Mouse (Mus musculus): ENCODE data around the gene Dspp. TPM values are rescaled to one million over a fixed set of nuclear protein-coding genes. Genes with fewer than 3 reads are reported as not detected.

Dspp gene
- total and polyA plus RNA-seq, 2 experiments from 2014 or later = not detected

- H3K4me2 ChIP-seq (ENCODE audit: low read depth, low read length, poor library complexity, severe bottlenecking) = no peak within 1 kb of the TSS
- no peaks in the 10 kb centered on the region for H3K36me3 ChIP-seq (ENCODE audit: insufficient read depth, low read length)
- no peak for ATAC-seq (ENCODE audit: low FRiP score)
- H3K4me1 ChIP-seq (ENCODE audit: insufficient read depth, low read length) = no peaks in the 10 kb centered on the region
- H3K9ac ChIP-seq (replicated peaks; ENCODE audit: low read length, poor library complexity, severe bottlenecking) = no peak within 1 kb of the TSS
- no peak within 1 kb of the TSS for H3K27ac ChIP-seq (ENCODE audit: low read depth, low read length)
- H3K27me3 ChIP-seq (ENCODE audit: insufficient read depth, low read length) = no peaks in the 10 kb centered on the region
- H3K9me3 ChIP-seq (ENCODE audit: low read length) = no peaks in the 10 kb centered on the region
- no peak for TF ChIP-seq CTCF (IDR thresholded peaks at IDR 0.05)
- WGBS = 75% methylated on average over 5 of the region's 5 CpGs
- DNase-seq (ENCODE audit: low spot score) = no peak
- no peak within 1 kb of the TSS for H3K4me3 ChIP-seq (ENCODE audit: low read depth, low read length)
Observed at GRCm38 (mm10) chr5:104202351-104202750, 31.8 kb downstream of the Dspp start, which contains the start of gene Dmp1. Gene Dmp1 (plus strand): TSS chr5:104202613.

- Histone ChIP-seq H3K4me1 (ENCODE audit: insufficient read depth, low read length) (no peaks in the 10 kb centered on the region), H3K27ac (ENCODE audit: low read depth, low read length) (no peak overlapping the region), H3K9ac (replicated peaks; ENCODE audit: low read length, poor library complexity, severe bottlenecking) (no peak overlapping the region), H3K9me3 (ENCODE audit: low read length) (no peaks in the 10 kb centered on the region), H3K27me3 (ENCODE audit: insufficient read depth, low read length) (no peaks in the 10 kb centered on the region), H3K4me3 (ENCODE audit: low read depth, low read length) (no peak overlapping the region), H3K4me2 (ENCODE audit: low read depth, low read length, poor library complexity, severe bottlenecking) (no peak overlapping the region), H3K36me3 (ENCODE audit: insufficient read depth, low read length) (no peaks in the 10 kb centered on the region)
- DNase-seq (ENCODE audit: low spot score) (no peak), ATAC-seq (ENCODE audit: low FRiP score) (no peak)
- 80% methylated on average over 11 of the region's 11 CpGs for WGBS
- no peak for TF ChIP-seq CTCF (IDR thresholded peaks at IDR 0.05)
Observed at GRCm38 (mm10) chr5:104212531-104212930, 42.0 kb downstream of the Dspp start.

DNA sequence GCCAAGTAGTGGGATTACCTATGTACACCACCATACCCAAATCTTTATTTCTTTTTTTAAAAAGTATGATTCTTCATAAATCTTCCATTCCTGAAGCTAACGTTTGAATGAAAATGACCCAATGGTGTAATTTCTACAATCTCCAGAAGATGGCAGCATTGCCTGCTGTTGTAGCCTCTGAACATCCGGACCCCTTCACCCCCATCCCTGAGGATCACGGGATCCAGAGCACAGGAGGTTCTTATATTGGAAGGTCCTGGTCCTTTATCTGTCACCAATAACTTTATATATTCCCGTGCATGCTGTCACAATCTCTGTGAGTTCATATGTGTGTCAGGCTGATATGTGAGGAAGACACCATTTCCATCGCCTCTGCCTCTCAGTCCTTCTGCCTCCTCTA, 48.4 kb downstream of the Dspp start:
- no peaks in the 10 kb centered on the region for H3K4me1 ChIP-seq (ENCODE audit: insufficient read depth, low read length)
- H3K4me3 ChIP-seq (ENCODE audit: low read depth, low read length) = no peak overlapping the region
- H3K27ac ChIP-seq (ENCODE audit: low read depth, low read length) = no peak overlapping the region
- ATAC-seq (ENCODE audit: low FRiP score) (no peak), DNase-seq (ENCODE audit: low spot score) (peak; percentile 58)
- whole genome bisulfite sequencing = 26% methylated on average over 5 of the region's 5 CpGs
- no peaks in the 10 kb centered on the region for H3K36me3 ChIP-seq (ENCODE audit: insufficient read depth, low read length)
- no peaks in the 10 kb centered on the region for H3K27me3 ChIP-seq (ENCODE audit: insufficient read depth, low read length)
- no peaks in the 10 kb centered on the region for H3K9me3 ChIP-seq (ENCODE audit: low read length)
- peak; percentile 88 for TF ChIP-seq CTCF (IDR thresholded peaks at IDR 0.05)
- H3K9ac ChIP-seq (replicated peaks; ENCODE audit: low read length, poor library complexity, severe bottlenecking) = no peak overlapping the region
- H3K4me2 ChIP-seq (ENCODE audit: low read depth, low read length, poor library complexity, severe bottlenecking) = no peak overlapping the region

GRCm38 (mm10) chr5:104224299-104224698, 53.8 kb downstream of the Dspp start:
- no peak for DNase-seq (ENCODE audit: low spot score)
- Histone ChIP-seq H3K27me3 (ENCODE audit: insufficient read depth, low read length) (no peaks in the 10 kb centered on the region), H3K27ac (ENCODE audit: low read depth, low read length) (no peak overlapping the region), H3K4me1 (ENCODE audit: insufficient read depth, low read length) (no peaks in the 10 kb centered on the region), H3K9me3 (ENCODE audit: low read length) (no peaks in the 10 kb centered on the region), H3K4me2 (ENCODE audit: low read depth, low read length, poor library complexity, severe bottlenecking) (no peak overlapping the region), H3K36me3 (ENCODE audit: insufficient read depth, low read length) (no peaks in the 10 kb centered on the region), H3K9ac (replicated peaks; ENCODE audit: low read length, poor library complexity, severe bottlenecking) (no peak overlapping the region), H3K4me3 (ENCODE audit: low read depth, low read length) (no peak overlapping the region)
- WGBS = 83% methylated on average over 3 of the region's 3 CpGs
- no peak for ATAC-seq (ENCODE audit: low FRiP score)
- no peak for TF ChIP-seq CTCF (IDR thresholded peaks at IDR 0.05)

DNA sequence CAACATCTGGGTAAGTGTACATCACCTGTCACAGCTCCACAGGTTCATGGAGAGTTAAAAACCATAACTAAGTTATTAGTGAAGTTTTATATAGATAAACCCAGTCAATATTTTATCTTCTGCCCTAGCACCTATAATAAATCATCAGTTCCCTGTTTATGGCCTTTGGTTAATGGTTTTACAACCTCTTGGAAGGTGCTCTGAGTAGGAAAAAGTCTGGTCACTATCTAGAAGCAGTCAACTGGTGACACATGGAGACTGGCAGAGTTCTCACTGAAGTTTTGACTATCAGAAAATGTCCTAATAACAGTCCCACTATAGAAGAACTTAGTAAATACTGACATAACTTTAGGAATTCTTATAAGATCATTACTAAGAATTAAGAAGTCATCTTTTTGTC, 54.2 kb downstream of the Dspp start:
- TF ChIP-seq CTCF (IDR thresholded peaks at IDR 0.05) = no peak
- ATAC-seq (ENCODE audit: low FRiP score) (no peak), DNase-seq (ENCODE audit: low spot score) (no peak)
- no peak overlapping the region for H3K9ac ChIP-seq (replicated peaks; ENCODE audit: low read length, poor library complexity, severe bottlenecking)
- no peaks in the 10 kb centered on the region for H3K27me3 ChIP-seq (ENCODE audit: insufficient read depth, low read length)
- no peaks in the 10 kb centered on the region for H3K9me3 ChIP-seq (ENCODE audit: low read length)
- H3K36me3 ChIP-seq (ENCODE audit: insufficient read depth, low read length) = no peaks in the 10 kb centered on the region
- no peak overlapping the region for H3K4me2 ChIP-seq (ENCODE audit: low read depth, low read length, poor library complexity, severe bottlenecking)
- no peak overlapping the region for H3K27ac ChIP-seq (ENCODE audit: low read depth, low read length)
- no peaks in the 10 kb centered on the region for H3K4me1 ChIP-seq (ENCODE audit: insufficient read depth, low read length)
- no peak overlapping the region for H3K4me3 ChIP-seq (ENCODE audit: low read depth, low read length)

DNA sequence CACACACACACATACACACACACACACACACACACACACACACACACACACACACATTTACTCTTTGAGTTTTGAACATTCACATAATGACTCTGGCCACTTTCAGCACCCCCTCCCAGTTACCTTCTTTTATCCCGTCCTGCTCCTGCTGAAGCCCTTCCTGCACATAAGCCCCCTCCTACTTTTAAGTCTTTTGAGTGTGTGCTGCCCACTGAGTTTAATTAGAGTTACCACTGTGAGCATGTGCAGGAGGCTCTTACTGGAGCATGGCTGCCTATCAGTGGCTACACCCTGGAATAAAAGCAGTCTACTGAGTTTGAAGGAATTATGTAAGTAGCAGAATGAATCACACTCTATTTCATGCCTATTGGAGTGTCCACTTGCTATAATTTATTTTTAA, 58.0 kb downstream of the Dspp start:
- DNase-seq (ENCODE audit: low spot score) (no peak), ATAC-seq (ENCODE audit: low FRiP score) (no peak)
- H3K27ac ChIP-seq (ENCODE audit: low read depth, low read length) = no peak overlapping the region
- H3K4me1 ChIP-seq (ENCODE audit: insufficient read depth, low read length) = no peaks in the 10 kb centered on the region
- TF ChIP-seq CTCF (IDR thresholded peaks at IDR 0.05) = no peak
- 16% methylated on average over 1 of the region's 1 CpGs for WGBS
- no peaks in the 10 kb centered on the region for H3K36me3 ChIP-seq (ENCODE audit: insufficient read depth, low read length)
- H3K4me3 ChIP-seq (ENCODE audit: low read depth, low read length) = no peak overlapping the region
- no peak overlapping the region for H3K9ac ChIP-seq (replicated peaks; ENCODE audit: low read length, poor library complexity, severe bottlenecking)
- no peak overlapping the region for H3K4me2 ChIP-seq (ENCODE audit: low read depth, low read length, poor library complexity, severe bottlenecking)
- no peaks in the 10 kb centered on the region for H3K9me3 ChIP-seq (ENCODE audit: low read length)
- no peaks in the 10 kb centered on the region for H3K27me3 ChIP-seq (ENCODE audit: insufficient read depth, low read length)

Other genes with a start within 250 kb of the Dspp start
- gene Hsd17b13, start 193.3 kb upstream of the Dspp start, total RNA-seq (2014; rRNA removed) = not detected in 2 replicates
- 0.15 and 0.27 TPM in 2 replicates for gene Hsd17b13, start 193.3 kb upstream of the Dspp start, polyA plus RNA-seq (2015; fragmentation: Nextera tagmentation; extraction: Ambion mirVana)
- 16.3 and 16.4 TPM in 2 replicates for gene Hsd17b11, start 148.8 kb upstream of the Dspp start, total RNA-seq (2014; rRNA removed)
- gene Hsd17b11, start 148.8 kb upstream of the Dspp start, polyA plus RNA-seq (2015; fragmentation: Nextera tagmentation; extraction: Ambion mirVana) = 3.6 and 4.7 TPM in 2 replicates
- 48.8 and 48.9 TPM in 2 replicates for gene Nudt9, start 124.4 kb upstream of the Dspp start, total RNA-seq (2014; rRNA removed)
- gene Nudt9, start 124.4 kb upstream of the Dspp start, polyA plus RNA-seq (2015; fragmentation: Nextera tagmentation; extraction: Ambion mirVana) = 70.4 and 72.5 TPM in 2 replicates
- not detected in 2 replicates for gene Gm17660, start 93.1 kb upstream of the Dspp start, total RNA-seq (2014; rRNA removed)
- 0.83 and 1.1 TPM in 2 replicates for gene Gm17660, start 93.1 kb upstream of the Dspp start, polyA plus RNA-seq (2015; fragmentation: Nextera tagmentation; extraction: Ambion mirVana)
- gene Sparcl1, start 57.0 kb upstream of the Dspp start, total RNA-seq (2014; rRNA removed) = 438 and 529 TPM in 2 replicates
- gene Sparcl1, start 57.0 kb upstream of the Dspp start, polyA plus RNA-seq (2015; fragmentation: Nextera tagmentation; extraction: Ambion mirVana) = 358 and 444 TPM in 2 replicates
- gene Dmp1, start 31.9 kb downstream of the Dspp start, total RNA-seq (2014; rRNA removed) = not detected in 2 replicates
- 0.23 and 0.28 TPM in 2 replicates for gene Dmp1, start 31.9 kb downstream of the Dspp start, polyA plus RNA-seq (2015; fragmentation: Nextera tagmentation; extraction: Ambion mirVana)
- gene Ibsp, start 128.5 kb downstream of the Dspp start, total RNA-seq (2014; rRNA removed) = 0.16 TPM in 1 of 2 replicates, not detected in the other
- 0.10 TPM in 1 of 2 replicates, not detected in the other for gene Ibsp, start 128.5 kb downstream of the Dspp start, polyA plus RNA-seq (2015; fragmentation: Nextera tagmentation; extraction: Ambion mirVana)
- gene Mepe, start 154.6 kb downstream of the Dspp start, total RNA-seq (2014; rRNA removed) = not detected in 2 replicates
- not detected in 2 replicates for gene Mepe, start 154.6 kb downstream of the Dspp start, polyA plus RNA-seq (2015; fragmentation: Nextera tagmentation; extraction: Ambion mirVana)

Measured in midbrain, postnatal 0 days (tissue).